Mouse (Mus musculus) limb, embryonic 11.5 days (tissue): ENCODE measurements around the gene Ankrd37. TPM values are rescaled to one million over a fixed set of nuclear protein-coding genes. Genes with fewer than 3 reads are reported as not detected.

ENCODE experiments used
- ATAC-seq: fragments of 200-750 bp; cut with Nextera tagmentation; 2 replicates; pipeline ENCODE4 v1.8.0; 2017; ENCODE audit warnings: low read depth; ENCODE audit not compliant: insufficient number of reproducible peaks, low FRiP score, low TSS enrichment
- DNase-seq: peaks from one replicate; pipeline ENCODE4 v3.0.0-alpha.2; 2015; ENCODE audit warnings: low spot score
- H3K27ac ChIP-seq: fragments of 300-500 bp; sonication (generic); replicated peaks from 2 replicates; pipeline ENCODE4 v1.5.1; 2014; ENCODE audit warnings: low read depth, mild to moderate bottlenecking, low read length
- H3K27me3 ChIP-seq: fragments of 300-500 bp; sonication (generic); 2 replicates; pipeline ENCODE4 v1.6.1; 2014; ENCODE audit warnings: mild to moderate bottlenecking, low read length, mixed read lengths; ENCODE audit not compliant: control insufficient read depth, insufficient read depth
- H3K36me3 ChIP-seq: fragments of 300-500 bp; sonication (generic); 2 replicates; pipeline ENCODE4 v1.6.1; 2014; ENCODE audit warnings: mild to moderate bottlenecking, low read length, moderate library complexity, mixed read lengths; ENCODE audit not compliant: control insufficient read depth, insufficient read depth
- H3K4me1 ChIP-seq: fragments of 300-500 bp; sonication (generic); 2 replicates; pipeline ENCODE4 v1.6.1; 2014; ENCODE audit warnings: low read length, mixed read lengths; ENCODE audit not compliant: control insufficient read depth, insufficient read depth
- H3K4me2 ChIP-seq: fragments of 300-500 bp; sonication (generic); 2 replicates; pipeline ENCODE4 v1.6.1; 2014; ENCODE audit warnings: low read depth, mild to moderate bottlenecking, moderate library complexity; ENCODE audit not compliant: severe bottlenecking
- H3K4me3 ChIP-seq: fragments of 300-500 bp; sonication (generic); 2 replicates; pipeline ENCODE4 v1.5.1; 2014; ENCODE audit warnings: low read depth, low read length
- H3K9ac ChIP-seq: fragments of 300-500 bp; sonication (generic); 2 replicates; pipeline ENCODE4 v1.6.1; 2014; ENCODE audit warnings: mild to moderate bottlenecking, low read length
- H3K9me3 ChIP-seq: fragments of 300-500 bp; sonication (generic); 2 replicates; pipeline ENCODE4 v1.6.1; 2016; ENCODE audit warnings: low read length; ENCODE audit not compliant: control insufficient read depth
- WGBS: fragments of 180-500 bp; shearing (Covaris S2); extraction: QIAGEN DNeasy Blood & Tissue Kit; methylation state at CpG from one replicate; pipeline ENCODE4 v1.1.7; 2014; 5-methylcytosine and 5-hydroxymethylcytosine counted together
- polyA plus RNA-seq: library from polyadenylated mRNA; unstranded; fragments of >200 nt; fragmentation: Nextera tagmentation; extraction: Ambion mirVana; gene quantifications from 2 replicates; pipeline ENCODE4 v1.2.1, GENCODE M21; 2014

Gene Ankrd37
- polyA plus RNA-seq, 1 experiment from 2014 or later: 15.0 TPM

DNA sequence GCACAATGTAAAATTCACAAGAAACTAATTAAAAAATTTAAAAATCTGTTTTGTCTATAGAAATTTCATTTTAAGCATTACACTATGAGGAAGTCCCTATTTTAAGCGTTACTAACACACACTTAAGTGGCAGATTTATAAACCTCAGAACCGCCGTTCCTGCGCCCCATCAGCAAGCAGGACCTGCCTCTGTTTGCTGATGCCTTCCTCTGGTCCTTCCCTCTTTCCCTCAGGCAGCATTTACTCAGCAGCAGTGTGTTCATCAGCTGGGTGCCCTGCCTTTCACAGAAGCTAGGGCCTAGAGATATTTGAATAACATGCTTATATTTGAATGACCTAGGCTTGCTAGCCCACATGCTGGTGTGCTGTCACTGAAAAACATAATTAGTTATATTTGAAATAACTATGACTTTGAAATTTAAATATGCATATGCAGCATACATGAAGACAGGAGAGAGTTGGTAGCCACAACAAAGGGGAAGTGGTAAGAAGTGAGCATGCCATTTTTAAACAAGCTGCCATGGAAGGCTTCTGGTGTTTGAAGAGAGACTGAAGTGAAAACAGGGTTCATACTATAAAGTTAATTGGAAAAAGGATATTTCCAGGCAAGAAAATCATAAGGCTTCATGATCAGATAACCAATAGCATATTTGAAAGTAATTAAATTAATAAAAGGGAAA is 14.7 kb downstream of the Ankrd37 start:
- DNase-seq (no peak), ATAC-seq (no peak)
- no peaks in the 10 kb centered on the region for H3K4me1 ChIP-seq
- no peaks in the 10 kb centered on the region; the same call in 1 of the 2 replicates for H3K36me3 ChIP-seq
- no peak overlapping the region for H3K27ac ChIP-seq
- no peaks in the 10 kb centered on the region for H3K9me3 ChIP-seq
- no peaks in the 10 kb centered on the region for H3K27me3 ChIP-seq
- 94% methylated on average over 4 of the region's 4 CpGs for WGBS
- H3K4me2 ChIP-seq: no peak overlapping the region
- no peak overlapping the region for H3K4me3 ChIP-seq
- H3K9ac ChIP-seq: no peak overlapping the region

DNA sequence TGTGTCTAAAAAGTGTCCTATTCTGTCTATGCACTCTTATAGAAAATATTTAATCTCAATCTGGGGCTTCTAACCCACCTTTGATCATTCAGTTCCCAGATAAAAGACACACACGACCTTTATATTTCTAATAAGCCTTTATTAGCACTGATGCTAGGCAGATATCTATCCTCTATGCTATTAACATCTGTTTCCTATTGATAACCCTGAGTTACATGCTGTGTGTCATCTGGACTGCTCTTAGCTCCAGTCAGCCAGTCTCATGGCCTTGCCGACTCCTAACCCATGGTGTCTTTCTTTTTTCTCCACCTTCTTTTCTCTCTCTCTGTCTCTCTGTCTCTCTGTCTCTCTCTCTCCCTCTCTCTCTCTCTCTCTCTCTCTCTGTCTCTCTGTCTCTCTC is 17.3 kb downstream of the Ankrd37 start:
- no peak for DNase-seq
- no peaks in the 10 kb centered on the region for H3K27me3 ChIP-seq
- no peak overlapping the region for H3K4me3 ChIP-seq
- H3K9me3 ChIP-seq: no peaks in the 10 kb centered on the region
- no peak overlapping the region for H3K9ac ChIP-seq
- no peaks in the 10 kb centered on the region for H3K4me1 ChIP-seq
- no peak overlapping the region for H3K27ac ChIP-seq
- no peak for ATAC-seq
- H3K4me2 ChIP-seq: no peak overlapping the region
- 55% methylated on average over 2 of the region's 2 CpGs for WGBS
- no peaks in the 10 kb centered on the region; the same call in 1 of the 2 replicates for H3K36me3 ChIP-seq

DNA sequence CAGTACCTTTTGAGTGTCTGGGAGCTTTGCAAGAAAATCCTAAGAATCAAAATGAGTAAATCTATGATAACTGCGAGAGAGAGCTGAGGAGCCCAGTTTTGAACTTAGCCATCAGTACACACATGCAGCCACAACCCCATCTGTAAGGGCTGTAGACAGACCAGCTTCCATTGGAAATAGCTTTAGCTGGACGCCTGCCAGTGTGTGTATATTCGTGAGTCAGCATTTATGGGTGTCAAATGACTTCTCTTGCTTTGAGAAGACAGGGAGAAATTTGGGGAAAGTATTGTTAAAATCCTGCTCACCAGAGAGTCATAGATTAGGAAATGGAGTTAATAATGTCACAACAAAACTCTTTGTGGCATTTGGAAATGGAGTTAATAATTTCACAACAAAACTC is 18.8 kb downstream of the Ankrd37 start:
- Histone ChIP-seq H3K36me3 (no peaks in the 10 kb centered on the region; the same call in 1 of the 2 replicates), H3K27ac (no peak overlapping the region), H3K4me2 (no peak overlapping the region), H3K4me1 (no peaks in the 10 kb centered on the region), H3K4me3 (no peak overlapping the region), H3K9ac (no peak overlapping the region), H3K27me3 (no peaks in the 10 kb centered on the region), H3K9me3 (no peaks in the 10 kb centered on the region)
- WGBS: 78% methylated on average over 3 of the region's 3 CpGs
- DNase-seq (no peak), ATAC-seq (no peak)

DNA sequence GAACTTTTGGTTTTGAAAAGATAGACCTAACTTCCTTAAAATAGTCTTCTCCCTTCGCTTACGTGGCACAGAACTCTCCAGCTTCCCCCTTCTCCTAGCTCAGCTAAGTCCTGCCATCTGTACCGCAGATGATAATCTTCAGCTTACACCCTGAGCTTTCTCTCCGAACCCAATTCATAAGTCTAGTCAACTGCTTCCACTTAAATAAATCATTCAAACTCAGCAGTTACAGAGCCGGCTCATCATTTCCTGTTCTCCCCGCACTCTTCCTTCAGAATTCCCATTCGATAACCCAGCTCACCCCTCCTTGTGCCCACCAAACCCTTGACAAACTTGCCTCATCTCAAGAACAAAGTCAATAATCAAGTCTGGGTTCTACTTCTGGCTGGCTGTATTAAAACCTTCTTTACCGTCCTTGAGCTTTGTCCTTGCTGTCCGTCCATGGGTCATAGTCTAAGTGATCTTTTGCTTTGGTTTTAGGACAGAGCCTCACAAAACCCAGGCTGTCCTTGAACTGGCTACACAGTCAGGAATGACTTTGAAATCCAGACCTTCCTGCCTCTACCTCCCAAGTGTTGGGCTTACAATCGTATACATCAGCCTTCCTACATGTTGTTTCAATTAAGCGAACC is 29.6 kb downstream of the Ankrd37 start:
- H3K27ac ChIP-seq: no peak overlapping the region

DNA sequence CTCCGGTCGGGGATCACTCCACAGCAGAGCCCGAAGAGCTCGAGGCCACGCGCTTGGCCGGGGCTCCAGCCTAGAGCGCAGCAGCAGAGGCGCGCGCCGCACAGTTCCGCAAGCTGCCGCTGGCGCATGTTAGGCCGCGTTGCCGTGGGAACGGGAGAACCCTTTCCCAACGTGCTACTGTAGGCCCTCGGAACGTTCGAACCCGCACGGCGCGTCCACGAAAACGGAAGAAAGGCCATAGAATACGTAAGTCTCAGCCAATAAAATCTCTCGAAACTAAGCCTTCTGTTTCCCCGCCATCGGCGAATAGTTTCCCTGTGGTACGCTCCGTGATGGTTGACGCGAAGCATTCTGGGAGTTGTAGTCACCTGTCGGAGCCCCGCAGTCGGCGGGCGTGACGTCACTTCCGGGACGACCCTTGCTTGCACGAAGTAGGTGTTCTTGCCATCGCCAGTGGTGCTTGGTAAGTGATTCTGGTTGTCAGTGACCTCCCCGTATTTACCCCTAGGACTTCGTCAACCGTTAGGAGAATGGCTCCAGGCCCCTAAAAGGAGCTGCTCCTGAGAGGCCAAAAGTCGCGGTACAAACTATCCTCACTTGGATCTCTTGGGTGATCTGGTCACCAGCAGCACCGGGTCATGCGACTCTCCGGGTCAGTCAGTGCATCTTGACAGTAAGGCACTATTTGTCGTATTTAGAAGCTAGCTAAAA is 30.2 kb downstream of the Ankrd37 start, which contains the start of the genes 1700029J07Rik and Ufsp2:
Gene 1700029J07Rik (minus strand): TSS at position 127 of the 711 bp plus-strand sequence.
Gene Ufsp2 (plus strand): TSS at position 403 of the 711 bp plus-strand sequence.
- DNase-seq: peak; percentile 98
- ATAC-seq: peak; percentile 97
- Histone ChIP-seq H3K27me3 (no peaks in the 10 kb centered on the region), H3K9ac (peak within 1 kb of the TSS; percentile 68), H3K4me1 (peaks cover 3% of the 10 kb centered on the region; the same call in 1 of the 2 replicates), H3K27ac (peak within 1 kb of the TSS; percentile 32; the same call in 1 of the 2 replicates), H3K4me3 (peak within 1 kb of the TSS; percentile 59), H3K36me3 (0 out of 2 replicates have a peak, but pooled peaks cover 3% of the 10 kb centered on the region), H3K4me2 (peak within 1 kb of the TSS; percentile 58), H3K9me3 (no peaks in the 10 kb centered on the region)
- WGBS: under 1% methylated on average over 57 of the region's 57 CpGs

More for the DNA sequence above, 29.6 kb downstream of the Ankrd37 start:
- H3K9ac ChIP-seq: peak overlapping the region; percentile 48
- no peak for DNase-seq
- H3K27me3 ChIP-seq: no peaks in the 10 kb centered on the region
- WGBS: 68% methylated on average over 11 of the region's 11 CpGs
- ATAC-seq: no peak
- H3K4me1 ChIP-seq: peaks cover 3% of the 10 kb centered on the region; the same call in 1 of the 2 replicates
- H3K36me3 ChIP-seq: 0 out of 2 replicates have a peak, but pooled peaks cover 3% of the 10 kb centered on the region
- H3K4me3 ChIP-seq: peak overlapping the region; percentile 59
- no peaks in the 10 kb centered on the region for H3K9me3 ChIP-seq
- H3K4me2 ChIP-seq: peak overlapping the region; percentile 58

DNA sequence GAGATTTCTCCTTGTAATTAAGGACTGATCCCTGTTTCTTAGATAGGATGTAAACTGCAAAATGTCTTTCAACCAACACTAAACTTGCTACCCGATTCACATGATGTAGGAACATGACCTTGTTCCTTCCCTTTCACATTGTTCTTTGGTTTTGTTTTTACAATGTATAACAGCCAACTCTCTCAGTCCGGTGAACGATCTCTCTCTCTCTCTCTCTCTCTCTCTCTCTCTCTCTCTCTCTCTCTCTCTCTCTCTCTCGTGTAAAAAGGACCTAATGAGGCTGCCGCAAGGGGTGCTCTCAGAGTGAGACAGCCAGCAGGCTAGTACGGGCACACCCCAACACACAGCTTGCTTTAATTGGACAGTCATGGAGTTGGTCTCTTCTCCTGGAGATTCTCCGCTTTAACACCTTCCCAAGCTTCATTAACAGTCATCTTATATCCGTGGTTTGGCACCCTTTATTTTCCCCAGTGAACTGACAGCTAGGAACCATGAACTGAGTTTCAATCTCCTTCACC is 31.5 kb downstream of the Ankrd37 start:
- Histone ChIP-seq H3K9ac (no peak overlapping the region), H3K4me2 (peak overlapping the region; percentile 49; the same call in 1 of the 2 replicates), H3K27ac (no peak overlapping the region), H3K4me3 (no peak overlapping the region), H3K36me3 (0 out of 2 replicates have a peak, but pooled peaks cover 3% of the 10 kb centered on the region), H3K9me3 (no peaks in the 10 kb centered on the region), H3K4me1 (peaks cover 3% of the 10 kb centered on the region; the same call in 1 of the 2 replicates), H3K27me3 (no peaks in the 10 kb centered on the region)
- DNase-seq: no peak
- ATAC-seq: no peak
- WGBS: 76% methylated on average over 8 of the region's 8 CpGs

DNA sequence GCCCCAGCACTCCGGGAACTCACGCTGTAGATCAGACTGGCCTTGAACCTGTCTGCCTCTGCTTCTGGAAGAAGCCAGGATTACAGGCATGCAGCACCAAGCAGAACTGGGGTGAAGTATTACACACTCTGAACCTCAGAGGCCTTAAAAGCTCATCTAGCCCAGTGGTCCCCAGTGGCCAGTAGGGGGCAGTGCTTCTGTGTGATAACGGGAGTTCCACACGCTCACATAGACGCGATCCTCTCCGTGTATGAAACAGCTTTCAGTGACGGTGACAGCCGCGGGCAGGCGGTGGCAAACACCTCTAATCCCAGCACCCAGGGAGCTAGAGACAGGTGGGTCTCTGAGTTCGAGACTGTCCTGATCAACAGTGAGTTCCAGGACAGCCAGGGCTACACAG is 34.6 kb downstream of the Ankrd37 start:
- ATAC-seq: no peak
- WGBS: 96% methylated on average over 12 of the region's 12 CpGs

DNA sequence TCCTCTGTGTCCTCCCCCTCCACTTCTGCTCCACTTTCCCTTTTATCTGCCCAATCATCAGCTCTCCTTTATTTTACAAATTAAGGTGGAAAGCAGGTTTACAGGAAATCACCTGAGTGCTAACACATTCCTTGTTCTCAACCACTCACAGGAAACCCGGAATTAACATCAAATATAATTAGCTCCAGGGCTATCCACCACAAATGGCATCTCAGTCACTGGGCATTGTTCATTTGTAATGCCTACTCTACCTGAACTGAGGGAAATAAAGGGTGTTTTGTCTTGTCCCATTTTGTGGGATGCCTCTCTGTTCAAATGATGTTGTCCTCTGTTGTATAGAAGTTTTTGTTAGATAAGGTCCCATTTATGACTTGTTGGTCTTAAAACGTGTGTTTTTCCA is 54.9 kb downstream of the Ankrd37 start:
- H3K9me3 ChIP-seq: no peaks in the 10 kb centered on the region
- WGBS: 55% methylated on average over 2 of the region's 2 CpGs

More for the DNA sequence above, 34.6 kb downstream of the Ankrd37 start:
- Histone ChIP-seq H3K9ac (no peak overlapping the region), H3K27ac (no peak overlapping the region), H3K4me2 (no peak overlapping the region), H3K36me3 (no peaks in the 10 kb centered on the region), H3K27me3 (no peaks in the 10 kb centered on the region), H3K4me3 (no peak overlapping the region), H3K9me3 (no peaks in the 10 kb centered on the region), H3K4me1 (peaks cover 3% of the 10 kb centered on the region; the same call in 1 of the 2 replicates)
- no peak for DNase-seq

More for the DNA sequence above, 54.9 kb downstream of the Ankrd37 start:
- Histone ChIP-seq H3K36me3 (no peaks in the 10 kb centered on the region), H3K4me1 (no peaks in the 10 kb centered on the region), H3K9ac (no peak overlapping the region), H3K4me2 (no peak overlapping the region), H3K4me3 (no peak overlapping the region), H3K27me3 (no peaks in the 10 kb centered on the region), H3K27ac (no peak overlapping the region)
- DNase-seq: no peak
- no peak for ATAC-seq
